Mouse (Mus musculus) liver (tissue): ENCODE measurements around the gene Fgd6.

Experiments
- DNase-seq: peaks from one replicate; pipeline ENCODE4 v3.0.0-alpha.2; 2020; ENCODE audit warnings: mixed read lengths

Gene Fgd6

GRCm38 (mm10) chr10:94097081-94097845 is 61.5 kb downstream of the Fgd6 start:
- peak; percentile 59 for DNase-seq

- DNase-seq = no peak
Observed at GRCm38 (mm10) chr10:94098100-94098499, 62.3 kb downstream of the Fgd6 start.

- DNase-seq = no peak
Observed at GRCm38 (mm10) chr10:94105498-94105897, 69.7 kb downstream of the Fgd6 start.

- DNase-seq = no peak
Observed at GRCm38 (mm10) chr10:94107168-94107567, 71.4 kb downstream of the Fgd6 start.

GRCm38 (mm10) chr10:94107607-94108006 is 71.8 kb downstream of the Fgd6 start:
- no peak for DNase-seq

GRCm38 (mm10) chr10:94108791-94109190 is 73.0 kb downstream of the Fgd6 start:
- no peak for DNase-seq

- DNase-seq = no peak
Observed at GRCm38 (mm10) chr10:94110834-94111754, 75.3 kb downstream of the Fgd6 start.

GRCm38 (mm10) chr10:94112207-94112606 is 76.4 kb downstream of the Fgd6 start:
- no peak for DNase-seq

GRCm38 (mm10) chr10:94115893-94116599 is 80.2 kb downstream of the Fgd6 start:
- peak; percentile 85 for DNase-seq

GRCm38 (mm10) chr10:94116781-94117340 is 81.1 kb downstream of the Fgd6 start:
- no peak for DNase-seq

GRCm38 (mm10) chr10:94117916-94118315 is 82.1 kb downstream of the Fgd6 start:
- DNase-seq = no peak

GRCm38 (mm10) chr10:94118993-94119392 is 83.2 kb downstream of the Fgd6 start:
- DNase-seq = peak; percentile 18

GRCm38 (mm10) chr10:94120676-94121075 is 84.9 kb downstream of the Fgd6 start:
- DNase-seq = no peak

- DNase-seq = peak; percentile 62
Observed at GRCm38 (mm10) chr10:94122595-94122994, 86.8 kb downstream of the Fgd6 start.

GRCm38 (mm10) chr10:94123581-94123980 is 87.8 kb downstream of the Fgd6 start:
- DNase-seq = no peak

GRCm38 (mm10) chr10:94124376-94124775 is 88.6 kb downstream of the Fgd6 start:
- DNase-seq = peak; percentile 36

- DNase-seq = no peak
Observed at GRCm38 (mm10) chr10:94129680-94130119, 93.9 kb downstream of the Fgd6 start.

- DNase-seq = no peak
Observed at GRCm38 (mm10) chr10:94133081-94133480, 97.3 kb downstream of the Fgd6 start.

- no peak for DNase-seq
Observed at GRCm38 (mm10) chr10:94133674-94134073, 97.9 kb downstream of the Fgd6 start.

GRCm38 (mm10) chr10:94134535-94135390 is 99.0 kb downstream of the Fgd6 start:
- no peak for DNase-seq

GRCm38 (mm10) chr10:94138890-94139482 is 103.2 kb downstream of the Fgd6 start:
- DNase-seq = no peak
